Mouse (Mus musculus): ENCODE measurements around the gene Olfr1463. TPM values are rescaled to one million over a fixed set of nuclear protein-coding genes. Genes with fewer than 3 reads are reported as not detected.

Olfr1463 gene
- not detected in 2 replicates for polyA plus RNA-seq (2012; rRNA removed)

GRCm38 (mm10) chr19:13231028-13231427, at the start of gene Olfr1463:
Gene Olfr1463, plus strand, starts transcription at chr19:13231328.
- no peak for TF ChIP-seq POLR2A (IDR thresholded peaks at IDR 0.05; ENCODE audit: borderline replicate concordance, extremely low read depth, insufficient read depth, insufficient read length, poor library complexity, severe bottlenecking)
- no peak for TF ChIP-seq CTCF (IDR thresholded peaks at IDR 0.05; ENCODE audit: borderline replicate concordance, extremely low read depth, insufficient read depth, insufficient read length)
- no peak for DNase-seq (ENCODE audit: low read depth)

- TF ChIP-seq CTCF (IDR thresholded peaks at IDR 0.05; ENCODE audit: borderline replicate concordance, extremely low read depth, insufficient read depth, insufficient read length) (no peak), POLR2A (IDR thresholded peaks at IDR 0.05; ENCODE audit: borderline replicate concordance, extremely low read depth, insufficient read depth, insufficient read length, poor library complexity, severe bottlenecking) (no peak)
- no peak for DNase-seq (ENCODE audit: low read depth)
Observed at GRCm38 (mm10) chr19:13185434-13185833, 45.7 kb upstream of the Olfr1463 start, which contains the start of gene Olfr1462. Gene Olfr1462, plus strand, starts transcription at chr19:13185734.

GRCm38 (mm10) chr19:13221666-13222065, 9.5 kb upstream of the Olfr1463 start:
- DNase-seq (ENCODE audit: low read depth) = no peak
- TF ChIP-seq POLR2A (IDR thresholded peaks at IDR 0.05; ENCODE audit: borderline replicate concordance, extremely low read depth, insufficient read depth, insufficient read length, poor library complexity, severe bottlenecking) (no peak), CTCF (IDR thresholded peaks at IDR 0.05; ENCODE audit: borderline replicate concordance, extremely low read depth, insufficient read depth, insufficient read length) (no peak)

Other genes with a start within 250 kb of the Olfr1463 start
- gene Olfr1451, start 236.3 kb upstream of the Olfr1463 start, polyA plus RNA-seq (2012; rRNA removed) = not detected in 2 replicates
- gene Olfr1453, start 203.0 kb upstream of the Olfr1463 start, polyA plus RNA-seq (2012; rRNA removed) = not detected in 2 replicates
- gene Olfr1454, start 170.7 kb upstream of the Olfr1463 start, polyA plus RNA-seq (2012; rRNA removed) = not detected in 2 replicates
- not detected in 2 replicates for gene Olfr1457, start 133.4 kb upstream of the Olfr1463 start, polyA plus RNA-seq (2012; rRNA removed)
- not detected in 2 replicates for gene Olfr1458, start 124.6 kb upstream of the Olfr1463 start, polyA plus RNA-seq (2012; rRNA removed)
- not detected in 2 replicates for gene Olfr1459, start 81.8 kb upstream of the Olfr1463 start, polyA plus RNA-seq (2012; rRNA removed)
- not detected in 2 replicates for gene Olfr1461, start 68.3 kb upstream of the Olfr1463 start, polyA plus RNA-seq (2012; rRNA removed)
- gene Olfr1462, start 45.6 kb upstream of the Olfr1463 start, polyA plus RNA-seq (2012; rRNA removed) = not detected in 2 replicates
- not detected in 2 replicates for gene Olfr1465, start 84.2 kb downstream of the Olfr1463 start, polyA plus RNA-seq (2012; rRNA removed)
- gene Olfr1466, start 107.5 kb downstream of the Olfr1463 start, polyA plus RNA-seq (2012; rRNA removed) = not detected in 2 replicates
- gene Olfr1467, start 130.9 kb downstream of the Olfr1463 start, polyA plus RNA-seq (2012; rRNA removed) = not detected in 2 replicates
- gene Olfr1469, start 176.5 kb downstream of the Olfr1463 start, polyA plus RNA-seq (2012; rRNA removed) = not detected in 2 replicates
- gene Olfr1471, start 212.1 kb downstream of the Olfr1463 start, polyA plus RNA-seq (2012; rRNA removed) = not detected in 2 replicates
- not detected in 2 replicates for gene Olfr1472, start 224.8 kb downstream of the Olfr1463 start, polyA plus RNA-seq (2012; rRNA removed)
- gene Olfr1474, start 238.2 kb downstream of the Olfr1463 start, polyA plus RNA-seq (2012; rRNA removed) = not detected in 2 replicates
- gene Olfr1475, start 248.9 kb downstream of the Olfr1463 start, polyA plus RNA-seq (2012; rRNA removed) = not detected in 2 replicates